Mouse (Mus musculus) brown adipose tissue, adult 24 weeks (tissue): ENCODE data around the gene Mrgpra3. TPM values are rescaled to one million over a fixed set of nuclear protein-coding genes. Genes with fewer than 3 reads are reported as not detected.

ENCODE experiments used
- H3K27ac ChIP-seq: fragments of 200-500 bp; replicated peaks from 2 replicates; pipeline ENCODE4 v1.5.1; 2012; ENCODE audit warnings: low read depth, mild to moderate bottlenecking, low read length
- H3K4me1 ChIP-seq: fragments of 200-500 bp; 2 replicates; pipeline ENCODE4 v1.6.1; 2012; ENCODE audit warnings: low read length, mixed read lengths; ENCODE audit not compliant: control insufficient read depth, insufficient read depth, insufficient read length
- H3K4me3 ChIP-seq: fragments of 200-500 bp; 2 replicates; pipeline ENCODE4 v1.5.1; 2012; ENCODE audit warnings: low read depth, mild to moderate bottlenecking, low read length, moderate library complexity; ENCODE audit not compliant: insufficient read depth
- polyA plus RNA-seq: library from polyadenylated mRNA; stranded (reverse); fragments of >200 nt; gene quantifications from 2 replicates; pipeline ENCODE4 v1.2.4, GENCODE M21; 2012; ENCODE audit not compliant: missing spikeins, insufficient read depth, insufficient read length

The Mrgpra3 gene
- not detected in 2 replicates for polyA plus RNA-seq

DNA sequence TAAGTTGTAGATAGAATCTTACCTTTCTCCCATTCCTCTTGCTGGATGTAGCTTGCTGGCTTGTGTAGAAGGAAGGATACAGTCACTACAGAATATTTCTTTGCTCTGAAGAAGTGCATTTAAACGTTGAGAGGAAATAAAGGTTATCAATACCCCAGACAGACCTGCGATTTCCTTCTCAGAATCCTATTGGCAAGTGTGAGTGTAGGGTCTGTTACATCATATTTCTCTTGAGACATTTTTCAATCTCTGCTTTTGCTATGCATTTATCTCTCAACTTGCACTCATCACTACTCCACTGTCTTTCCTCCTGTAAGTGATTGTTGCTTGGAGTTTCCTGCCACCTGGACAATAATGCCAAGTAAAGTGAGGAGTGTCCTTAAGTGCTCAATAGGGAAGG lies at the start of gene Mrgpra3:
TSS of gene Mrgpra3 (minus strand) at position 101 of the 400 bp plus-strand sequence.
- no peak within 1 kb of the TSS for H3K4me3 ChIP-seq
- no peaks in the 10 kb centered on the region for H3K4me1 ChIP-seq
- H3K27ac ChIP-seq: no peak within 1 kb of the TSS

Other genes starting within 250 kb of the Mrgpra3 start
- gene Mrgpra1, start 247.1 kb downstream of the Mrgpra3 start, polyA plus RNA-seq: not detected in 2 replicates
- gene Mrgpra2a, start 149.2 kb downstream of the Mrgpra3 start, polyA plus RNA-seq: not detected in 2 replicates
- gene Mrgpra2b, start 72.5 kb downstream of the Mrgpra3 start, polyA plus RNA-seq: not detected in 2 replicates